Mouse (Mus musculus) G1E (cell line): Measurements from ENCODE around the gene Capn5.

Source experiments
- CTCF ChIP-seq: IDR thresholded peaks from 2 replicates; pipeline ENCODE4 v1.5.1; 2012; ENCODE audit warnings: low read depth, low read length, inconsistent platforms, mixed read lengths
- GATA2 ChIP-seq: IDR thresholded peaks from 2 replicates; pipeline ENCODE4 v1.6.1; 2012; ENCODE audit warnings: low read depth, low read length, inconsistent platforms, borderline replicate concordance
- TAL1 ChIP-seq: conservative IDR thresholded peaks from 2 replicates; pipeline ENCODE4 v1.6.1; 2012; ENCODE audit warnings: low read depth, low read length, inconsistent platforms, mixed read lengths

GRCm38 (mm10) chr7:98191571-98192250 is 13.6 kb upstream of the Capn5 start:
- TF ChIP-seq CTCF (no peak), TAL1 (no peak), GATA2 (no peak)
